Mouse (Mus musculus): ENCODE measurements around the gene Hoxb4.

Hoxb4 gene

DNA sequence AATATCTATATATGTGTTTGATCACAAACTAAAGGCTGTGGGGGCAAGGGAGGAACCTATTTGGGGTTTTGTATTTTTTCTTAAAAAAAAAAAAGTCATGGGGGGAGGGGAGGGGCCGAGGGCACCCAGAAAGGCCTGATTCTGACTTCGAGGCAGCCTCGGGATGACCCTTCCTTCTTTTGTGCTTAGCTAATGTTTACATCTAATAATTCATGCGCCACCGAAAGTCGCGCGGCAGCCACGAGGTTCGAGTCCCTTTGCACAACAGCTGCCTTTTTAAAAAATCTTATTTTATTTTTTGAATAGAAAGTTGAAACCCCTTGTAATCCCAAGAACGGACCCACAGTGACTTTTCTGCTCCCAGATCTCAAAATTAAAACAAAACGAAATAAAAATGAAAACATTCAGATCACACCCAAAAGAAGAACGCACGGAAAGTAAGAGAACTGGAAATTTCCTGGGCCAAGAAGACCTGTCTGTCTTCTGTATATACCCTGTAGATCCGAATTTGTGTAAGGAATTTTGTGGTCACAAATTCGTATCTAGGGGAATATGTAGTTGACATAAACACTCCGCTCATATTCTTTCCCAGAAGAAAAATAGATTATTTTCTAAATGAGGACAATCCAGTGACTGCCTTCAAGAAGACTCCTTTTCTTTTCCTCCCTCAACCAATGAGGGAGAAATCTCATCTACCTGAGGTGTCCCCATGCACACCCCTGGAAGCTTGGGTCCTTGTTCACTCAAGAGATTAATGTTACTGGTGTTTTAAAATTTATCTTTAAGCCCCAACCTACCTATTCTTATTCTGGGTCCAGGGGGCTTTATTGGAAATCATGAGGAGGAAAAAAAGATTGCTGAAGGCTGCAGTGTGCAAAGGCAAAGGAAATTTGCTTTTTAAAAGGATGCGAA, 1.1 kb upstream of the Hoxb4 start:
- DNase-seq: no peak

DNA sequence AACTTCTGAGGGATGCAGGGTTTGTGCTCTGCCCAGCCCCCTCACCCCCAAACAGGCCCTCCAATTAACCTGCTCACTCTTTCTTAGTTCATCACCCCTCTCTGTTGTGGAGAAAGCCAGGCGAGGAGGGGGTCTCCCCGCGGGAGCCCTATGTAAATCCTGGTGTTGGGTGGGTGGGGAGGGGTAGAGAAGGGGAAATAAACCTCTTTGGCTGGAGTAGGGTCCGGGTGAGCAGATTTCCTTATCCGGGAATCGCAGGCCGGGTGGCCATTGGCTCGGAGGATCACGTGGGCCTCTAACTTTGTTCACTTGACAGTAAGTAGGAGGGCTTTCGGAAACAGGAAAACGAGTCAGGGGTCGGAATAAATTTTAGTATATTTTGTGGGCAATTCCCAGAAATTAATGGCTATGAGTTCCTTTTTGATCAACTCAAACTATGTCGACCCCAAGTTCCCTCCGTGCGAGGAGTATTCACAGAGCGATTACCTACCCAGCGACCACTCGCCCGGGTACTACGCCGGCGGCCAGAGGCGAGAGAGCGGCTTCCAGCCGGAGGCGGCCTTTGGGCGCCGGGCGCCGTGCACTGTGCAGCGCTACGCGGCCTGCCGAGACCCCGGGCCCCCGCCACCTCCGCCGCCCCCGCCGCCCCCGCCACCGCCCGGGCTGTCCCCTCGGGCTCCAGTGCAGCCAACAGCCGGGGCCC, 452 bp downstream of the Hoxb4 start:
- DNase-seq: peak; percentile 73

- no peak for DNase-seq
These were observed 1.2 kb downstream of the Hoxb4 start for GRCm38 (mm10) chr11:96319071-96319902.

GRCm38 (mm10) chr11:96319910-96320309, 1.8 kb downstream of the Hoxb4 start:
- no peak for DNase-seq

DNA sequence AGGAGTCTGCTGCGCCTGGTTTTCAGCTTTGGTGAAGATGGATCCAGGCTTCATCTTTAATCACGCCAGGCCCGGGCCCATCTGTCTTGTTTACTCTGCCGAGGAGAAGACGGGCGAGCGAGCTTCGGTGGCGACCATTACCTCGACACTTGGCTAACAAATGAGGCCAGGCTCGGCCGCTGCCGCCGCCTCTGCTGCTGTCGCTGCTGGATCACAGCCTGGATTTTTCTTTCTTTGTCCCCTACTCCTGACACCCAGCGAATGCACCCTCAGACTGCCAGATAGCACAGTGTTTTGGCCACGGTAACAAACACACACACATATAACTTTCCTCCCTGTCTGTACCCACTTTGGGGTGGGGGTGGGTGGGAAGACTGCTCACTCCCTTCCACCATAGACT, 2.6 kb downstream of the Hoxb4 start:
- no peak for DNase-seq

- no peak for DNase-seq
These were observed 3.8 kb downstream of the Hoxb4 start for GRCm38 (mm10) chr11:96321846-96322245.

DNA sequence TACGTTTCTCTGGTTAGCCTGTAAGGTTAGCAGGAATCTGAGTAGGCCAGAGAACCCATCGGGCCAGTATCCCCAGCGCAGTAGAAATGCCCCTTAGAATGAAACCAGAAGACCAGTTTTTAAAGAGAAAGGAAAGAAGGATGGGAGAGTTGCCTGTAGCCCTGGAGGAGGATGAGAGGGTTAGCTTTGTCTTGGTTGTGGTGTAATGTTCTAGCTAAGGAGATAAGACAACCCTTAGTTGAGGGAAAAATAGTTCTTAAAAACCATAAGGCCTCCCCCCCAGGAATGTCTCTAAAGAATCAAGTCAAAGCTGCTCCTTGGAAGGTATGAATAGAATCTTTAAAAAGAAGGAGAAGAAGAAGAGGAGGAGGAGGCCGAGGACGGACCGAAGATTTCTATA, 4.7 kb downstream of the Hoxb4 start:
- DNase-seq: no peak

DNA sequence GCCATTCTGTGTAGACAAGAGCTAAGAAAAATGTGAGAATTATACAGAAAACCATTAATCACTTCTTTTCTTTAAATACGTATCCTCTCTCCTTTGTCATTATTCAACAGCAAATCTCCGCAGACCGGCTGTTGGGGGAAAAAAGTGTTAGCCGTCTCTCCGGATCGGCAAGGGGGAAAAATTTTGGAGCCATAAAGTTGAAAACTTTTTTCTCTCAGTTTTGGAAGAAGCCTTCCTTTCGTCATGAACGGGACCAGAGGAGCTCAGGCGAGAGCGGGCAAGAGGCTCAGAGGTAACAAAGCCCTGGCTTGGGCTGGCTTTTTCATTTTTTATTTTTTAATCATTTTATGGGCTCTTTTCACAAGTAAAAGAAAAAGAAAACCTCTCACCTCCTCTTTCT, 5.1 kb downstream of the Hoxb4 start, which contains the start of gene Hoxb3:
Gene Hoxb3, plus strand, starts transcription at position 173 of the 400 bp plus-strand sequence.
- DNase-seq: no peak

- no peak for DNase-seq
These were observed 6.1 kb downstream of the Hoxb4 start for GRCm38 (mm10) chr11:96324125-96324524.

- DNase-seq: no peak
These were observed 6.9 kb downstream of the Hoxb4 start for GRCm38 (mm10) chr11:96324965-96325364.

DNA sequence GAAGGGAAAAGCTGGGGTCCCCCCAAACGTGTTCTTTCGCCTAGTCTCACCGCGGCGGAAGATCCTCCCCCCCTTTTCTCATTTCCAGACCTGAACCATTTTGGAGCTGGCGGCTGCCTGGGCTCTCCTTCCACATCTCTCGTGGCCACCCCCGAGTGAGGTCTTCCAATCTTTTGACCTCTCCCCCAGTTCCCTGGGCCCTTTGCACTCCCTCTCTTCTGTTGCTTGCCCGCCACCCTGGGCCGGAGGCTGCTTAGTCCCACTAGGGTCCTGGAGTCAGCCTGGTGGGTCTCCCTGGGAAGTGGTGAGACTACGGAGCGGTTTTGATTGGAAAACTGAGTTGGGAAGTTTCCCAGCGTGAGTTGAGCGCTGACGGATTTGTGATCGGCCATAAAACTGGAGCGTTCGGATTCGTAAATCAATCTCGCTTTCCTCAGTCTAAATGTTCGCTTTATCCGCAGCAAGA, 7.7 kb downstream of the Hoxb4 start:
- DNase-seq: no peak

DNA sequence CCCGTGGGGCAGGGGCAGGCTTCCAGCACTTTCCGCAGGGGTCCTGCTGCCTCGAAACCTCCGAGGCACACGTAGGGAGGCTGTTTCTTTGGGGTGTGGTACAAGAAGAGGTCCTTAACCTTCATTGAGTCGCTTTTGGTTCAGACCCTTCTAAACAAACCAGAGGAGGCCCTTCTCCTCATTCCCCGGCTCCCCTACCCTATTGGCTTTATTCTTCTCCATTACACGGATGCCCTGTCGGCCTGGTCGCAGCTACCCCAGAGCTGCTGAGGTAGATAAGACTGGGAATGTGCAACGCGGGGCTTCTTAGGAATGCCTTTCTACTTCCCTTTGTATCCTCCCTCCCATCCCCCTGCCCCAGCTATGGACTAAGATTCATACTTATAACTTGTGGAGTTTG, 8.6 kb downstream of the Hoxb4 start:
- DNase-seq: no peak

DNA sequence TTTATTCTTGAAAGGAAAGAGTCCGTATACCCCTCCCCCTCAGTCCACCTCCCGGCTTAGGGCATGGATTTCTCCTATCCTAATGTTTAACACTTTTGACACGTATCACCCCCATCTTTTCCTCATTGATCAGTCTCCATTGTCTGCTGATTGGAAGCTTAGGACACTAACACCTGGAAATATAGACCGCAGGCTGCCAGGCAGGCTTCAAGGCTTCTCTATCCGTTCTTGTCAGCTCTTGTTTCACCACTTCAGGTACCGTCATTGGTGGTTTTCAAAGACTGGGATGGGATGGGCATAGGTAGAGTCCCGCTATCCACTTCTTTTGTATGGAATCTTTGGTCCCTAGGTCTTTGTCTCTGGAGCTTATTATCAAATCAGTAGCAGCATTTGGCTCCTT, 9.1 kb downstream of the Hoxb4 start:
- no peak for DNase-seq

- DNase-seq: no peak
These were observed 9.7 kb downstream of the Hoxb4 start for GRCm38 (mm10) chr11:96327750-96328149.

DNA sequence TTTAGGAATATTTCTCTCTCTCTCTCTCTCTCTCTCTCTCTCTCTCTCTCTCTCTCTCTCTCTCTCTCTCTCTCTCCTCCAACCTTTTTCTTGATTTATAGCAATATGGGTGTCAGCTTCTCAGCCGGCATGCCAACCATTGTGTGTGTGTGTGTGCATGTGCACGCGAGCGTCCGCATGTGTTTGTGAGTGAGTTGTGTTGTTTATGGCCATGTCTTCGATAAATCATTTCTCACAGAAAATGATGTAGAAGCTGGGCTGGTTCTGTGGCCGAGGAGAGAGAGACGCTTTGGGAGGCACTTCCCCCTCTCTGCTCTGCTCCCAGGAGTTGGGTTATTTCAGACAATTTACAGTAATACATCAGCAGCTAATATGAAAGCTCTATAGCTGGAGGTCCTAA, 10.5 kb downstream of the Hoxb4 start:
- no peak for DNase-seq

DNA sequence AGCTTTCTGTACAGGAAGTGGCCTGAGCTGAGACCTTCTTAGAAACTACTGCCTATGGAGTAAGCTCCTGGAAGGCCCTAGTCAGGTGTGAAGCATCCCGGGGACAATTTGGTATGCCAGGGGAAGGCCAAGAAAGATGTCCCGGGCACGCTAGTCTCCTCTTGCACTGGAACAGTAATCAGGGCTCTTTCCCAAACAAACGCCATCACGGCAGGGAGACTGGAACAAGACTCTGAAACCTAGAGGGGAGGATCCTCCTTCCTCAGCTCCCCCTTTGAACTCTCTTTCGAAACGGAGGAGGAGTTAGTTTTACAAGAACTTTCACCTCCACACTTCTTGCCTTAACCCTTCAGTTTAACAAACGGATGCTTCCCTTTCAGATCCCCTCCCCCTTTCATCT, 14.0 kb downstream of the Hoxb4 start:
- DNase-seq: no peak

DNA sequence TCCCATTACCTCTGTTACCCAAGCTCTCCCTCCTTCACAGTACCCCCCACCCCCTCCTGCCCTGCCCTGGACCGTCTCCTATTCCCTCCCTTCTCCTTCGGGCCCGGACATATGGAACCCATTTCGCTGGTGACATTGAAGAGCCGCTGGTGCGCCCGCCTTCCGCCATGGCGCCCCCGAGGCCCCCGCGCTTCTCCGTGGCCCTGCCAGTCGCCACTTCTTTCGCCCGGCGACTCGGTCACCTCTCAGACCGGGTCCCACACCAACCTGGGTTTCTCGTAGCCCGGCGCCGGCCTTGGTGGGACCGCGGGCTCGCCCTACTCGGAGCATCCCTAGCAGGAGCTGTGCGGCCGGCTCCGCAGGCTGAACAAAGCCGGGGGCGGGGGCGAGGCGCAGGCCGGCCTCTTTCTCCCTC, 14.6 kb downstream of the Hoxb4 start:
- no peak for DNase-seq

DNA sequence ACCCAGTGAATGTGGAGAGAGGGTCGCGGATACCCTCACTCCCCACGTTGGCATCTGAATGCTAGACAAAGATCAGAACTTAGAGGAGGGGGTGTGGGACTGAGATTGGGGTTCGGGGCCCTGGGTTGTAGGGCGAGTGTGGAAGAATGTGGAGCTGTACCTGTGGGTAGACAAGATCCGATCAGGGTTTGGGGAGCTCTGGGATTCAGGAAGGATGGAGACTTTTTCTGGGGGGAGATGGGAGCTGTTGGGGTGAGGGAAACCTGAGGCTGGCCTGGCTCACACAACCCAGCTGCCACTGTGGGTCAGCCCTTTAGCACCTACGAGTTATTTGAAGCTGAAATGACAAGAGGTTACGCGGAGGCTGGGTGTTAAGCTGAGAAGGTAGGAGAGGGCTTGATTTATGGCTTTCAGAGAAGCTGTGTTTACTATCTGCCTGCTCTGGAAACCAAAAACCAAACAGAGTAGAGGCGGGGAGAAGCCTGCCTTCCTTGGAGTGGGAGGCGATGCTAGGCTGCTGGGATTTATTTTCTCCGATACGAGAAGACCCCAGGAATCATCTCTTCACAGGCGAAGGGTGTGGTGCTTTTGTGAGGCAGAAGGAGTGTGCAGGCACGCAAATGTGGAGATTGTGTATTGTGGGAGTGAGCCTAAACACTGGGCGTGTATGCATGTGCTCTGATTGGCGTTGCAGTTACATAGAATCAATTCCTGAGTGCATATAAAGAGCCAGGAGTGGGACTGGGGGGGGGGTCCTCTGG, 15.4 kb downstream of the Hoxb4 start:
- DNase-seq: no peak

GRCm38 (mm10) chr11:96334002-96334364, 15.9 kb downstream of the Hoxb4 start:
- DNase-seq: no peak

GRCm38 (mm10) chr11:96334998-96335397, 16.9 kb downstream of the Hoxb4 start:
- DNase-seq: no peak

- DNase-seq: no peak
These were observed 18.5 kb downstream of the Hoxb4 start for GRCm38 (mm10) chr11:96336597-96336996.

DNA sequence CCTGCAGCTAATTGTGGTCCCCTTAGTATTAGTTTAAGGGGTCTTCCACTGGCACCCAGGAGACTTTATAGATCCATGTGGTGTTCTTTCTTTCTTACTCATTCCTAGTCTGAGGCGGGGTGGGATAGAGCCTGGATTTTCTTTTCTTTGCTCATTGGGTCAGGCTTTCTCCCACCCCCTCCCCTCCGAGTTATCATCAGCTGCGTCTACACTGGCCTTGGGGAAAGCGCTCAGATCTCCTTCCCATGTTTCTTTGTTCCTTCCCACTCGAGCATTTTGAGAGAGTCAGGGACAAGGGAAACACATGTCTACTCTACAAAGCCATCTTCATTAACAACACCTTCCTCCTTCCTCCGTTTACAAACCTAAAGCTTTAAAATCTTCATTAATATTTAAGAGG, 19.0 kb downstream of the Hoxb4 start:
- DNase-seq: no peak

All from lung, postnatal 14 days (tissue).